11 mouse cellular contexts compared by ENCODE assay signal in genomic region chr17:87349069-87349468, GRCm38 (mm10).
DNase-seq lines count a peak whose midpoint lies in the region; ATAC-seq and TF ChIP-seq lines count a peak whose summit lies in the region.
"Had no signal": no experiment of that assay in that cellular context is flagged by ENCODE, and none has a peak within 500 bp of the region (broad histone marks: within the 10 kb centered on the region; RNA-seq: fewer than 3 reads in every experiment).

No protein-coding gene starts in this region.

- H3K27ac ChIP-seq in hindbrain, embryonic 11.5 days (ENCODE audit: low read depth, low read length) = no peak overlapping the region
- no peak overlapping the region for H3K27ac ChIP-seq in hindbrain, embryonic 13.5 days
- H3K27ac ChIP-seq in CH12.LX (ENCODE audit: insufficient read depth, low read depth) = no peak overlapping the region
- no peak overlapping the region for H3K27ac ChIP-seq in midbrain, embryonic 11.5 days (ENCODE audit: low read depth, low read length)
- H3K27ac ChIP-seq: heart, embryonic 13.5 days had no signal

- no peaks in the 10 kb centered on the region for H3K79me2 ChIP-seq in CH12.LX (replicated peaks; ENCODE audit: control insufficient read depth, extremely low read depth, insufficient read depth, poor library complexity, severe bottlenecking)

- peak; percentile 26 for TF ChIP-seq RAD21 in CH12.LX (IDR thresholded peaks at IDR 0.05; ENCODE audit: low read depth, low read length)

- DNase-seq in hindbrain, embryonic 11.5 days (ENCODE audit: low spot score) = peak; percentile 26
- DNase-seq in CH12.LX (ENCODE audit: extremely low read depth) (no peak), ES-CJ7 (ENCODE audit: low read depth, low spot score) (peak; percentile 42)
- no peak for DNase-seq in midbrain, embryonic 11.5 days (ENCODE audit: low spot score, missing footprints)
- DNase-seq in thymus, postnatal 0 days (ENCODE audit: low spot score) = no peak
- DNase-seq in spleen, adult 12 weeks (ENCODE audit: low spot score) = no peak
- DNase-seq: cerebellum, adult 2 months; lung, postnatal 36 days had no signal

- H3K9me3 ChIP-seq in hindbrain, embryonic 11.5 days (ENCODE audit: control insufficient read depth, low read length) = no peaks in the 10 kb centered on the region
- H3K9me3 ChIP-seq in hindbrain, embryonic 13.5 days = no peaks in the 10 kb centered on the region
- peaks cover 3% of the 10 kb centered on the region for H3K9me3 ChIP-seq in CH12.LX (replicated peaks; ENCODE audit: low read length)
- no peaks in the 10 kb centered on the region for H3K9me3 ChIP-seq in midbrain, embryonic 11.5 days (ENCODE audit: control insufficient read depth, low read length)
- H3K9me3 ChIP-seq: embryonic facial prominence, embryonic 12.5 days; heart, embryonic 13.5 days had no signal

- no peak overlapping the region for H3K4me2 ChIP-seq in hindbrain, embryonic 11.5 days (replicated peaks; ENCODE audit: low read depth, low read length)
- H3K4me2 ChIP-seq in hindbrain, embryonic 13.5 days = no peak overlapping the region
- no peak overlapping the region for H3K4me2 ChIP-seq in CH12.LX (ENCODE audit: insufficient read depth, low read depth, poor library complexity, severe bottlenecking)
- no peak overlapping the region for H3K4me2 ChIP-seq in midbrain, embryonic 11.5 days
- H3K4me2 ChIP-seq: embryonic facial prominence, embryonic 12.5 days; heart, embryonic 13.5 days had no signal

- peak in 1 of 2 experiments; percentile 23; a peak in 1 of 4 replicates for TF ChIP-seq CTCF in CH12.LX (conservative IDR thresholded peaks at IDR 0.05 in 1 of 2, IDR thresholded peaks at IDR 0.05 in 1 of 2; ENCODE audit: low read depth in 2 of 2, low read length in 2 of 2)

- no peak for TF ChIP-seq EP300 in CH12.LX (IDR thresholded peaks at IDR 0.05; ENCODE audit: low read length)

- dilution Hi-C loops in CH12.LX (cut with MboI; ENCODE audit: extremely low pct_ligation_motif_present, extremely low pct_unique_long_range_greater_than_20kb, low sequenced_read_pairs) = no loop called here

- no peak for TF ChIP-seq POLR2A in CH12.LX (IDR thresholded peaks at IDR 0.05; ENCODE audit: low read depth, low read length)

- H3K36me3 ChIP-seq in hindbrain, embryonic 11.5 days (ENCODE audit: control insufficient read depth, insufficient read depth, low read length) = no peaks in the 10 kb centered on the region
- H3K36me3 ChIP-seq in hindbrain, embryonic 13.5 days = no peaks in the 10 kb centered on the region
- H3K36me3 ChIP-seq in CH12.LX (replicated peaks in 1 of 2; ENCODE audit: control insufficient read depth in 1 of 2, insufficient read depth in 1 of 2, low read length in 1 of 2) = peaks cover 0 to 24% of the 10 kb centered on the region in 2 experiments
- no peaks in the 10 kb centered on the region for H3K36me3 ChIP-seq in midbrain, embryonic 11.5 days (ENCODE audit: control insufficient read depth, insufficient read depth, low read length)
- H3K36me3 ChIP-seq: embryonic facial prominence, embryonic 12.5 days; heart, embryonic 13.5 days had no signal

- H3K4me3 ChIP-seq in hindbrain, embryonic 11.5 days (ENCODE audit: low read depth, low read length) = no peak overlapping the region
- no peak overlapping the region for H3K4me3 ChIP-seq in hindbrain, embryonic 13.5 days
- no peak overlapping the region for H3K4me3 ChIP-seq in CH12.LX (replicated peaks in 1 of 3; ENCODE audit: low read depth in 2 of 3, low read length in 2 of 3, poor library complexity in 1 of 3)
- no peak overlapping the region for H3K4me3 ChIP-seq in midbrain, embryonic 11.5 days (ENCODE audit: low read depth, low read length)
- H3K4me3 ChIP-seq: embryonic facial prominence, embryonic 12.5 days; heart, embryonic 13.5 days had no signal

- peak; percentile 50 for ATAC-seq in hindbrain, embryonic 11.5 days (ENCODE audit: low FRiP score)
- no peak; the same call in 1 of the 2 replicates for ATAC-seq in hindbrain, embryonic 13.5 days (ENCODE audit: low FRiP score)
- peak; percentile 31 for ATAC-seq in midbrain, embryonic 11.5 days (ENCODE audit: low FRiP score)

- in situ Hi-C loops in CH12.LX (cut with MboI; ENCODE audit: low pct_ligation_motif_present, low pct_unique_long_range_greater_than_20kb, low sequenced_read_pairs) = no loop called here

- H3K9ac ChIP-seq in hindbrain, embryonic 11.5 days (ENCODE audit: low read depth, low read length) = no peak overlapping the region
- no peak overlapping the region for H3K9ac ChIP-seq in hindbrain, embryonic 13.5 days
- H3K9ac ChIP-seq in CH12.LX (ENCODE audit: insufficient read depth, low read depth) = no peak overlapping the region
- no peak overlapping the region for H3K9ac ChIP-seq in midbrain, embryonic 11.5 days (ENCODE audit: low read length)
- H3K9ac ChIP-seq: embryonic facial prominence, embryonic 12.5 days; heart, embryonic 13.5 days had no signal

- WGBS in hindbrain, embryonic 11.5 days = 32% methylated on average over 8 of the region's 9 CpGs
- 23% methylated on average over 9 of the region's 9 CpGs for WGBS in hindbrain, embryonic 13.5 days
- 35% methylated on average over 8 of the region's 9 CpGs for WGBS in midbrain, embryonic 11.5 days

- H3K4me1 ChIP-seq in hindbrain, embryonic 11.5 days (replicated peaks; ENCODE audit: control insufficient read depth, insufficient read depth, low read length) = peaks cover 10% of the 10 kb centered on the region; the same call in 1 of the 2 replicates
- H3K4me1 ChIP-seq in hindbrain, embryonic 13.5 days (replicated peaks) = peaks cover 52% of the 10 kb centered on the region
- H3K4me1 ChIP-seq in CH12.LX (ENCODE audit: control insufficient read depth in 1 of 2, insufficient read depth in 2 of 2) = peaks cover 19 to 48% of the 10 kb centered on the region in 2 experiments
- peaks cover 24% of the 10 kb centered on the region for H3K4me1 ChIP-seq in midbrain, embryonic 11.5 days (ENCODE audit: control insufficient read depth, insufficient read depth, low read length)

- no peaks in the 10 kb centered on the region for H3K27me3 ChIP-seq in hindbrain, embryonic 11.5 days (ENCODE audit: control insufficient read depth, insufficient read depth, low read length)
- H3K27me3 ChIP-seq in hindbrain, embryonic 13.5 days = no peaks in the 10 kb centered on the region
- no peaks in the 10 kb centered on the region for H3K27me3 ChIP-seq in CH12.LX (replicated peaks)
- no peaks in the 10 kb centered on the region for H3K27me3 ChIP-seq in midbrain, embryonic 11.5 days (ENCODE audit: control insufficient read depth, insufficient read depth, low read length)
- H3K27me3 ChIP-seq: embryonic facial prominence, embryonic 12.5 days; heart, embryonic 13.5 days had no signal

TF ChIP-seq in CH12.LX, 34 proteins besides CTCF, POLR2A, EP300 and RAD21:
- TF ChIP-seq ZC3H11A (IDR thresholded peaks at IDR 0.05; ENCODE audit: low read depth, low read length) (no peak), MYC (IDR thresholded peaks at IDR 0.05; ENCODE audit: low read depth, low read length) (no peak), CHD1 (IDR thresholded peaks at IDR 0.05; ENCODE audit: low read depth, low read length) (no peak), POLR2AphosphoS2 (IDR thresholded peaks at IDR 0.05; ENCODE audit: low read depth, low read length) (no peak), E2F4 (IDR thresholded peaks at IDR 0.05; ENCODE audit: insufficient replicate concordance, low read depth, low read length) (no peak)

Comparison
In these comparisons a context has a peak if more than half of its experiments do, and no peak if none do; other contexts are left out.
1. DNase-seq: peak in hindbrain, embryonic 11.5 days (single experiment) and ES-CJ7 (single experiment); none in CH12.LX (single experiment), midbrain, embryonic 11.5 days (single experiment), thymus, postnatal 0 days (single experiment) and spleen, adult 12 weeks (single experiment).